Mouse (Mus musculus): ENCODE measurements around the gene Dkkl1. TPM values are rescaled to one million over a fixed set of nuclear protein-coding genes. Genes with fewer than 3 reads are reported as not detected.
A peak's percentile ranks its signal among the peaks of the same experiment; 100 is the strongest.
"Not testable (repeated sequence)": the region's sequence is repeated elsewhere in the genome, so short reads cannot be mapped to it uniquely, and the experiment has no call there.

Gene Dkkl1
- 2.1 and 2.8 TPM in 2 replicates for polyA plus RNA-seq (2012; rRNA removed)

DNA sequence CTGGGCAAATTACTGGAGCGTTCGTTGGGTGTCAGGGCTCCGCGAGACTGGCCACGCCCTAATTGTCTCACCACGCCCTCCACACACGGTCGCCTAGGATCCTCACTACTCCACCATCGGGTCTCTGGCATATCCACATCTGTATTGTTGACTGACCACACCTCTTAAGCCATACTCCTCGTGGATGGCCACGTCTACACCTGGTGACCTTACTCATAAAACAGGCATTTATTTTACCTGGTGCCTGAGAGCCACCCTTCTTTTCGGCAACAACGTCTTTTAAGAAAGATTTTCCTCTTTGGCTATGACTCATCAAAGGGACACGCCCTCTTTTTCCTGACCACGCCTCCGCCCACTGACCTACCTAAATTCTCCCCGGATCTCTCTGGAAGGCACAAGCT, at the start of gene Dkkl1:
Gene Dkkl1, minus strand, starts transcription at position 297 of the 401 bp plus-strand sequence.
- 6% methylated on average over 17 of the region's 17 CpGs for WGBS
- Histone ChIP-seq H3K27ac (ENCODE audit: insufficient read depth, low read length) (no peak within 1 kb of the TSS), H3K27me3 (ENCODE audit: control insufficient read depth, insufficient read depth, low read length) (peaks cover 8% of the 10 kb centered on the region), H3K36me3 (ENCODE audit: control insufficient read depth, insufficient read depth, low read length) (no peaks in the 10 kb centered on the region), H3K4me3 (ENCODE audit: extremely low read depth, insufficient read depth, insufficient read length) (peak within 1 kb of the TSS; percentile 27; the same call in 1 of the 2 replicates), H3K4me1 (ENCODE audit: control insufficient read depth, insufficient read depth, insufficient read length) (peaks cover 17% of the 10 kb centered on the region; the same call in 1 of the 2 replicates)
- no peak for DNase-seq (ENCODE audit: low read depth in 1 of 2, low spot score in 2 of 2)
- TF ChIP-seq CTCF (IDR thresholded peaks at IDR 0.05; ENCODE audit: extremely low read depth, insufficient read depth, insufficient read length, insufficient replicate concordance) (no peak), POLR2A (IDR thresholded peaks at IDR 0.05; ENCODE audit: low read depth, low read length) (no peak)

GRCm38 (mm10) chr7:45259281-45259680, 47.3 kb upstream of the Dkkl1 start:
- H3K36me3 ChIP-seq (ENCODE audit: control insufficient read depth, insufficient read depth, low read length) = no peaks in the 10 kb centered on the region
- no peaks in the 10 kb centered on the region for H3K27me3 ChIP-seq (ENCODE audit: control insufficient read depth, insufficient read depth, low read length)
- no peak for DNase-seq (ENCODE audit: low read depth in 1 of 2, low spot score in 2 of 2)
- no peak overlapping the region for H3K27ac ChIP-seq (ENCODE audit: insufficient read depth, low read length)
- 82% methylated on average over 8 of the region's 8 CpGs for WGBS
- no peak overlapping the region for H3K4me3 ChIP-seq (ENCODE audit: extremely low read depth, insufficient read depth, insufficient read length)
- no peak for TF ChIP-seq POLR2A (IDR thresholded peaks at IDR 0.05; ENCODE audit: low read depth, low read length)
- no peak for TF ChIP-seq CTCF (IDR thresholded peaks at IDR 0.05; ENCODE audit: extremely low read depth, insufficient read depth, insufficient read length, insufficient replicate concordance)
- H3K4me1 ChIP-seq (ENCODE audit: control insufficient read depth, insufficient read depth, insufficient read length) = no peaks in the 10 kb centered on the region

DNA sequence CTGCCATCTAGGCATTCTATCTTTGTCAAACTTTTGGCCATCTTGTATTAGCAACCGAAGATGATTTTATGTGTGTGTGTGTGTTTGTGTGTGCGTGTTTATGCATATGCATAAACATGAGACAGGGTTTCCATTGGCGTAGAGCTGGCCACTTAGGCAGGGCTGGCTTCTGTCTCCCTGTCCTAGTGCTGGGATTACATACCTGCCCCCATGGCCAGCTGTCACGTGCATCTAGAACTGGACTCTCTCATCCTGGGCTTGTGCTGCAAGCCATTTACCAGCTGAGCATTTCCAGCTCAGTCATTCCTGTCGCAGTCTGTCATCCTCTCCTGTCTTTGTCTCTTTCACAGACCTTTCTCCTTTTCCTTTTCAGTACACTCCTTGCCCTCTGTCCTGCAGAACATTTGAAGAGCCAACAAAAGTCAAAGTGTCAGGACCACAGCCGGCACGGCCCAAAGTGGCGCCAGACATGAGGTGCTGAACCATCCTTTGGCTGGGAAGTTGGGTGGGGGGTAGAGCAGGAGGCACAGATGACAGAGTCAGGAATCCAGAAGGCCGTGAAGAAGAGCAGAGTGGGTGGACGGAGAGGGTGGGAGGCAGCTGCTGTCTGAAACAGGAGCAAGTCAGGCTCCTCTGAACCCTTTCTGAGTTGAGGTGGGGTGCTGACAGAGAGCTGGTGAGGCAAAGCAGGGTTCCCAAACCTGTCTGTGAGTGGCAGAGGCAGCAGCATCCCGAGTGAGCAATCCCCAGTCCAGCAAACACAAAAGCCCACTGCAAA, 45.3 kb upstream of the Dkkl1 start:
- Histone ChIP-seq H3K4me3 (ENCODE audit: extremely low read depth, insufficient read depth, insufficient read length) (no peak overlapping the region), H3K27me3 (ENCODE audit: control insufficient read depth, insufficient read depth, low read length) (no peaks in the 10 kb centered on the region), H3K27ac (ENCODE audit: insufficient read depth, low read length) (no peak overlapping the region), H3K36me3 (ENCODE audit: control insufficient read depth, insufficient read depth, low read length) (no peaks in the 10 kb centered on the region), H3K4me1 (ENCODE audit: control insufficient read depth, insufficient read depth, insufficient read length) (no peaks in the 10 kb centered on the region)
- no peak for DNase-seq (ENCODE audit: low read depth in 1 of 2, low spot score in 2 of 2)
- WGBS = 76% methylated on average over 11 of the region's 11 CpGs
- TF ChIP-seq POLR2A (IDR thresholded peaks at IDR 0.05; ENCODE audit: low read depth, low read length) (no peak), CTCF (IDR thresholded peaks at IDR 0.05; ENCODE audit: extremely low read depth, insufficient read depth, insufficient read length, insufficient replicate concordance) (no peak)

GRCm38 (mm10) chr7:45255822-45256221, 43.9 kb upstream of the Dkkl1 start:
- DNase-seq (ENCODE audit: low read depth in 1 of 2, low spot score in 2 of 2); H3K36me3 ChIP-seq (ENCODE audit: control insufficient read depth, insufficient read depth, low read length); H3K4me3 ChIP-seq (ENCODE audit: extremely low read depth, insufficient read depth, insufficient read length); H3K4me1 ChIP-seq (ENCODE audit: control insufficient read depth, insufficient read depth, insufficient read length); H3K27me3 ChIP-seq (ENCODE audit: control insufficient read depth, insufficient read depth, low read length); H3K27ac ChIP-seq (ENCODE audit: insufficient read depth, low read length): not testable (repeated sequence)
- 77% methylated on average over 6 of the region's 7 CpGs for WGBS

- no peaks in the 10 kb centered on the region for H3K36me3 ChIP-seq (ENCODE audit: control insufficient read depth, insufficient read depth, low read length)
- H3K27me3 ChIP-seq (ENCODE audit: control insufficient read depth, insufficient read depth, low read length) = no peaks in the 10 kb centered on the region
- H3K27ac ChIP-seq (ENCODE audit: insufficient read depth, low read length) = no peak overlapping the region
- 88% methylated on average over 8 of the region's 8 CpGs for WGBS
- H3K4me3 ChIP-seq (ENCODE audit: extremely low read depth, insufficient read depth, insufficient read length) = no peak overlapping the region
- TF ChIP-seq CTCF (IDR thresholded peaks at IDR 0.05; ENCODE audit: extremely low read depth, insufficient read depth, insufficient read length, insufficient replicate concordance) = no peak
- TF ChIP-seq POLR2A (IDR thresholded peaks at IDR 0.05; ENCODE audit: low read depth, low read length) = no peak
- DNase-seq (ENCODE audit: low read depth in 1 of 2, low spot score in 2 of 2) = no peak
- no peaks in the 10 kb centered on the region for H3K4me1 ChIP-seq (ENCODE audit: control insufficient read depth, insufficient read depth, insufficient read length)
These were observed 41.9 kb upstream of the Dkkl1 start for GRCm38 (mm10) chr7:45253806-45254205.

- DNase-seq (ENCODE audit: low read depth in 1 of 2, low spot score in 2 of 2) = no peak
- TF ChIP-seq CTCF (IDR thresholded peaks at IDR 0.05; ENCODE audit: extremely low read depth, insufficient read depth, insufficient read length, insufficient replicate concordance) = no peak
- no peak for TF ChIP-seq POLR2A (IDR thresholded peaks at IDR 0.05; ENCODE audit: low read depth, low read length)
- Histone ChIP-seq H3K27me3 (ENCODE audit: control insufficient read depth, insufficient read depth, low read length) (no peaks in the 10 kb centered on the region; the same call in 1 of the 2 replicates), H3K4me3 (ENCODE audit: extremely low read depth, insufficient read depth, insufficient read length) (no peak overlapping the region), H3K36me3 (ENCODE audit: control insufficient read depth, insufficient read depth, low read length) (no peaks in the 10 kb centered on the region), H3K27ac (ENCODE audit: insufficient read depth, low read length) (no peak overlapping the region), H3K4me1 (ENCODE audit: control insufficient read depth, insufficient read depth, insufficient read length) (no peaks in the 10 kb centered on the region)
- WGBS = 32% methylated on average over 3 of the region's 3 CpGs
These were observed 35.7 kb upstream of the Dkkl1 start for GRCm38 (mm10) chr7:45247666-45248065.

DNA sequence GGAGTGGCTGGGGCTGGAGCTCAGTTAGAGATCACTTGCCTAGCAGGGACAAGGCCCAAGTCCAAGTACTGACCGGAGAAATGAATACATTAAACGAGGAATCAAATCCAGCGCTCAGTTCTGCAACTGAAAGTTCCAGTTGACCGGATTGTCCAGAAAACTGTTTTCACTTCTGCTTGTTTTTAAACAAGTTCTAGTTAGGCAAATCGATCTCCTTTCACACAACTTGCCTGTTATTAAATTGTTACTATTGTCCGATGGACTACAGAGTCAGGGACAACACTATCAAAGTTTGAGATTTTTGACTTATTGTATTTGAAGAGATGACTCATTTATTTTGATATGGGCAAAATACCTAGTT, 29.4 kb upstream of the Dkkl1 start:
- WGBS = 46% methylated on average over 6 of the region's 6 CpGs
- no peak overlapping the region for H3K4me3 ChIP-seq (ENCODE audit: extremely low read depth, insufficient read depth, insufficient read length)
- no peak for TF ChIP-seq POLR2A (IDR thresholded peaks at IDR 0.05; ENCODE audit: low read depth, low read length)
- no peak for TF ChIP-seq CTCF (IDR thresholded peaks at IDR 0.05; ENCODE audit: extremely low read depth, insufficient read depth, insufficient read length, insufficient replicate concordance)

More for the DNA sequence above, 29.4 kb upstream of the Dkkl1 start:
- Histone ChIP-seq H3K4me1 (ENCODE audit: control insufficient read depth, insufficient read depth, insufficient read length) (peaks cover 28% of the 10 kb centered on the region), H3K36me3 (ENCODE audit: control insufficient read depth, insufficient read depth, low read length) (peaks cover 6% of the 10 kb centered on the region), H3K27ac (ENCODE audit: insufficient read depth, low read length) (peak overlapping the region; percentile 66), H3K27me3 (ENCODE audit: control insufficient read depth, insufficient read depth, low read length) (no peaks in the 10 kb centered on the region; the same call in 1 of the 2 replicates)
- DNase-seq (ENCODE audit: low read depth in 1 of 2, low spot score in 2 of 2) = no peak
